Mouse (Mus musculus): ENCODE measurements at regions not wholly inside any gene's neighbourhood (a gene's known extent, or its start where the extent isn't known, plus 50 kb on each side); places are given as distances from the start of the nearest gene placed in this dataset.
A peak's percentile ranks its signal among the peaks of the same experiment; 100 is the strongest.
"Not testable (repeated sequence)": the region's sequence is repeated elsewhere in the genome, so short reads cannot be mapped to it uniquely, and the experiment has no call there.

GRCm38 (mm10) chr3:129411389-129412054 is 79.0 kb upstream of the Enpep start:
- Histone ChIP-seq H3K27ac (ENCODE audit: low read depth, low read length) (no peak overlapping the region), H3K4me2 (ENCODE audit: low read depth) (no peak overlapping the region), H3K27me3 (ENCODE audit: insufficient read depth, low read length) (no peaks in the 10 kb centered on the region), H3K9ac (no peak overlapping the region), H3K9me3 (ENCODE audit: low read length) (no peaks in the 10 kb centered on the region), H3K4me1 (ENCODE audit: insufficient read depth) (no peaks in the 10 kb centered on the region), H3K36me3 (ENCODE audit: insufficient read depth) (no peaks in the 10 kb centered on the region), H3K4me3 (ENCODE audit: low read depth, low read length) (no peak overlapping the region)
- DNase-seq (no peak), ATAC-seq (no peak)
- 92% methylated on average over 13 of the region's 13 CpGs for WGBS
- TF ChIP-seq CTCF (IDR thresholded peaks at IDR 0.05; ENCODE audit: low read depth) = no peak

- Histone ChIP-seq H3K4me3 (ENCODE audit: low read depth, low read length) (no peak overlapping the region), H3K9me3 (ENCODE audit: low read length) (no peaks in the 10 kb centered on the region), H3K27ac (ENCODE audit: low read depth, low read length) (no peak overlapping the region), H3K4me1 (ENCODE audit: insufficient read depth) (no peaks in the 10 kb centered on the region), H3K27me3 (ENCODE audit: insufficient read depth, low read length) (no peaks in the 10 kb centered on the region), H3K9ac (no peak overlapping the region), H3K4me2 (ENCODE audit: low read depth) (no peak overlapping the region), H3K36me3 (ENCODE audit: insufficient read depth) (no peaks in the 10 kb centered on the region)
- no peak for DNase-seq
- no peak for TF ChIP-seq CTCF (IDR thresholded peaks at IDR 0.05; ENCODE audit: low read depth)
- 71% methylated on average over 11 of the region's 11 CpGs for WGBS
- ATAC-seq = no peak
Observed at GRCm38 (mm10) chr3:129412126-129412960, 79.8 kb upstream of the Enpep start.

- 85% methylated on average over 8 of the region's 8 CpGs for WGBS
- ATAC-seq (no peak), DNase-seq (no peak)
- Histone ChIP-seq H3K27me3 (ENCODE audit: insufficient read depth, low read length) (no peaks in the 10 kb centered on the region), H3K9ac (no peak overlapping the region), H3K4me1 (ENCODE audit: insufficient read depth) (no peaks in the 10 kb centered on the region), H3K27ac (ENCODE audit: low read depth, low read length) (no peak overlapping the region), H3K9me3 (ENCODE audit: low read length) (no peaks in the 10 kb centered on the region), H3K4me3 (ENCODE audit: low read depth, low read length) (no peak overlapping the region), H3K36me3 (ENCODE audit: insufficient read depth) (no peaks in the 10 kb centered on the region), H3K4me2 (ENCODE audit: low read depth) (no peak overlapping the region)
- no peak for TF ChIP-seq CTCF (IDR thresholded peaks at IDR 0.05; ENCODE audit: low read depth)
Observed at GRCm38 (mm10) chr3:129412961-129413246, 80.4 kb upstream of the Enpep start.

GRCm38 (mm10) chr3:129415656-129416055 is 83.1 kb upstream of the Enpep start:
- Histone ChIP-seq H3K27ac (ENCODE audit: low read depth, low read length) (no peak overlapping the region), H3K9ac (no peak overlapping the region), H3K9me3 (ENCODE audit: low read length) (no peaks in the 10 kb centered on the region), H3K27me3 (ENCODE audit: insufficient read depth, low read length) (no peaks in the 10 kb centered on the region), H3K4me2 (ENCODE audit: low read depth) (no peak overlapping the region), H3K4me3 (ENCODE audit: low read depth, low read length) (no peak overlapping the region), H3K4me1 (ENCODE audit: insufficient read depth) (no peaks in the 10 kb centered on the region), H3K36me3 (ENCODE audit: insufficient read depth) (no peaks in the 10 kb centered on the region)
- no peak for DNase-seq
- no peak for ATAC-seq
- 82% methylated on average over 5 of the region's 5 CpGs for WGBS
- TF ChIP-seq CTCF (IDR thresholded peaks at IDR 0.05; ENCODE audit: low read depth) = no peak

- no peak for DNase-seq
- WGBS = 55% methylated on average over 9 of the region's 9 CpGs
- H3K27ac ChIP-seq (ENCODE audit: low read depth, low read length) = no peak overlapping the region
- H3K4me3 ChIP-seq (ENCODE audit: low read depth, low read length) = no peak overlapping the region
- no peaks in the 10 kb centered on the region for H3K27me3 ChIP-seq (ENCODE audit: insufficient read depth, low read length)
- ATAC-seq = no peak
- no peaks in the 10 kb centered on the region for H3K9me3 ChIP-seq (ENCODE audit: low read length)
- H3K9ac ChIP-seq = no peak overlapping the region
- H3K36me3 ChIP-seq (ENCODE audit: insufficient read depth) = no peaks in the 10 kb centered on the region
- no peak overlapping the region for H3K4me2 ChIP-seq (ENCODE audit: low read depth)
- TF ChIP-seq CTCF (IDR thresholded peaks at IDR 0.05; ENCODE audit: low read depth) = no peak
- no peaks in the 10 kb centered on the region for H3K4me1 ChIP-seq (ENCODE audit: insufficient read depth)
Observed at GRCm38 (mm10) chr3:129416337-129416736, 83.8 kb upstream of the Enpep start.

- not testable (repeated sequence) for H3K9me3 ChIP-seq (ENCODE audit: low read length); H3K27ac ChIP-seq (ENCODE audit: low read depth, low read length); ATAC-seq; H3K4me2 ChIP-seq (ENCODE audit: low read depth); H3K27me3 ChIP-seq (ENCODE audit: insufficient read depth, low read length); H3K9ac ChIP-seq; H3K4me1 ChIP-seq (ENCODE audit: insufficient read depth); H3K4me3 ChIP-seq (ENCODE audit: low read depth, low read length); H3K36me3 ChIP-seq (ENCODE audit: insufficient read depth)
- 57% methylated on average over 8 of the region's 10 CpGs for WGBS
- TF ChIP-seq CTCF (IDR thresholded peaks at IDR 0.05; ENCODE audit: low read depth) = peak; percentile 73
- DNase-seq = peak; percentile 67
Observed at GRCm38 (mm10) chr3:129421620-129422239, 89.2 kb upstream of the Enpep start.

- Histone ChIP-seq H3K36me3 (ENCODE audit: insufficient read depth) (no peaks in the 10 kb centered on the region), H3K4me2 (ENCODE audit: low read depth) (no peak overlapping the region)
Observed at GRCm38 (mm10) chr3:129428750-129429149, 96.2 kb upstream of the Enpep start.

More at GRCm38 (mm10) chr3:129428750-129429149, 96.2 kb upstream of the Enpep start:
- no peaks in the 10 kb centered on the region for H3K4me1 ChIP-seq (ENCODE audit: insufficient read depth)
- H3K27me3 ChIP-seq (ENCODE audit: insufficient read depth, low read length) = no peaks in the 10 kb centered on the region
- no peak overlapping the region for H3K9ac ChIP-seq
- H3K27ac ChIP-seq (ENCODE audit: low read depth, low read length) = no peak overlapping the region
- H3K4me3 ChIP-seq (ENCODE audit: low read depth, low read length) = no peak overlapping the region
- DNase-seq = no peak
- ATAC-seq = no peak
- H3K9me3 ChIP-seq (ENCODE audit: low read length) = no peaks in the 10 kb centered on the region
- WGBS = 63% methylated on average over 2 of the region's 2 CpGs
- TF ChIP-seq CTCF (IDR thresholded peaks at IDR 0.05; ENCODE audit: low read depth) = no peak

Data from forebrain, postnatal 0 days (tissue).